Mouse (Mus musculus): ENCODE measurements around the gene 1700008P02Rik.

GRCm38 (mm10) chr3:6617881-6618280 is 2.4 kb downstream of the 1700008P02Rik start:
- TF ChIP-seq CTCF (IDR thresholded peaks at IDR 0.05) (no peak), POLR2A (IDR thresholded peaks at IDR 0.05; ENCODE audit: insufficient read depth, low read depth, low read length) (no peak)

All from heart, adult 2 months (tissue).